Mouse (Mus musculus) urinary bladder, postnatal 0 days (tissue): ENCODE results near the gene Kl. TPM values are rescaled to one million over a fixed set of nuclear protein-coding genes. Genes with fewer than 3 reads are reported as not detected.

ENCODE experiments used
- polyA plus RNA-seq: library from polyadenylated mRNA; unstranded; fragments of >200 nt; fragmentation: Nextera tagmentation; extraction: Ambion mirVana; gene quantifications from 2 replicates; pipeline ENCODE4 v1.2.1, GENCODE M21; 2015

The Kl gene
- 0.52 and 0.63 TPM in 2 replicates for polyA plus RNA-seq

GRCm38 (mm10) chr5:150952328-150952668 lies at the start of gene Kl:
Gene Kl (plus strand): TSS chr5:150952607.

